Mouse (Mus musculus): ENCODE measurements at regions not wholly inside any gene's neighbourhood (a gene's known extent, or its start where the extent isn't known, plus 50 kb on each side); places are given as distances from the start of the nearest gene placed in this dataset.

GRCm38 (mm10) chr4:8949537-8949936 is 710.7 kb upstream of the Car8 start:
- CTCF ChIA-PET = interaction anchor here in 1 of 4 experiments (0.7 kb wide), 1 partner anchor 215 kb away, joined by 3 read pairs; no protein-coding TSS in a partner anchor
- POLR2A ChIA-PET = interaction anchor here in 1 of 4 experiments (0.9 to 1.2 kb wide), 2 partner anchors 14 to 16 kb away, joined by 3 to 6 read pairs; no protein-coding TSS in a partner anchor

- ChIA-PET POLR2A (no interaction called here), CTCF (no interaction called here)
Observed at GRCm38 (mm10) chr4:8945116-8945515, 706.3 kb upstream of the Car8 start.

GRCm38 (mm10) chr4:8943080-8943479 is 704.2 kb upstream of the Car8 start:
- ChIA-PET CTCF (interaction anchor here in 1 of 4 experiments (0.7 kb wide), 1 partner anchor 276 kb away, joined by 3 read pairs; no protein-coding TSS in a partner anchor), POLR2A (interaction anchor here in 3 of 4 experiments (0.9 to 2.1 kb wide), 4 partner anchors 9 to 254 kb away, joined by 3 to 5 read pairs (median 4); no protein-coding TSS in a partner anchor)

- CTCF ChIA-PET = interaction anchor here in 2 of 4 experiments (0.6 kb wide), 2 partner anchors 186 to 886 kb away, joined by 3 read pairs; no protein-coding TSS in a partner anchor
- POLR2A ChIA-PET = interaction anchor here in 1 of 4 experiments (1.2 kb wide), 1 partner anchor 8 kb away, joined by 3 read pairs; no protein-coding TSS in a partner anchor
Observed at GRCm38 (mm10) chr4:8938948-8939411, 700.1 kb upstream of the Car8 start.

- CTCF ChIA-PET = no interaction called here
- POLR2A ChIA-PET = interaction anchor here in 2 of 4 experiments (1.0 to 1.5 kb wide), 2 partner anchors 14 to 24 kb away, joined by 3 to 6 read pairs; no protein-coding TSS in a partner anchor
Observed at GRCm38 (mm10) chr4:8935899-8936298, 697.1 kb upstream of the Car8 start.

GRCm38 (mm10) chr4:8934541-8934940 is 695.7 kb upstream of the Car8 start:
- ChIA-PET POLR2A (interaction anchor here in 3 of 4 experiments (0.6 to 1.5 kb wide), 10 partner anchors 8 to 518 kb away, joined by 3 to 7 read pairs (median 3); no protein-coding TSS in a partner anchor), CTCF (interaction anchor here in 1 of 4 experiments (0.7 kb wide), 1 partner anchor 554 kb away, joined by 5 read pairs; no protein-coding TSS in a partner anchor)

GRCm38 (mm10) chr4:8929346-8929745 is 690.5 kb upstream of the Car8 start:
- POLR2A ChIA-PET = no interaction called here

GRCm38 (mm10) chr4:8928551-8929305 is 689.9 kb upstream of the Car8 start:
- POLR2A ChIA-PET = no interaction called here
- CTCF ChIA-PET = interaction anchor here in 1 of 4 experiments (0.6 kb wide), 1 partner anchor 297 kb away, joined by 6 read pairs; no protein-coding TSS in a partner anchor

More at GRCm38 (mm10) chr4:8929346-8929745, 690.5 kb upstream of the Car8 start:
- CTCF ChIA-PET = no interaction called here

- ChIA-PET CTCF (interaction anchor here in 1 of 4 experiments (0.6 kb wide), 1 partner anchor 132 kb away, joined by 3 read pairs; no protein-coding TSS in a partner anchor), POLR2A (no interaction called here)
Observed at GRCm38 (mm10) chr4:8927276-8927906, 688.5 kb upstream of the Car8 start.

GRCm38 (mm10) chr4:8926642-8927275 is 687.9 kb upstream of the Car8 start:
- CTCF ChIA-PET = interaction anchor here in 1 of 4 experiments (0.6 kb wide), 1 partner anchor 132 kb away, joined by 3 read pairs; no protein-coding TSS in a partner anchor
- POLR2A ChIA-PET = no interaction called here

- POLR2A ChIA-PET = interaction anchor here in 1 of 4 experiments (0.5 to 1.2 kb wide), 3 partner anchors 11 to 675 kb away, joined by 3 to 4 read pairs (median 3); no protein-coding TSS in a partner anchor
- CTCF ChIA-PET = no interaction called here
Observed at GRCm38 (mm10) chr4:8922695-8923363, 684.0 kb upstream of the Car8 start.

GRCm38 (mm10) chr4:8921477-8922385 is 682.9 kb upstream of the Car8 start:
- ChIA-PET POLR2A (interaction anchor here in 2 of 4 experiments (0.5 to 1.3 kb wide), 5 partner anchors 9 to 16 kb away, joined by 3 to 4 read pairs (median 3); no protein-coding TSS in a partner anchor), CTCF (interaction anchor here in 1 of 4 experiments (0.8 kb wide), 1 partner anchor 255 kb away, joined by 3 read pairs; no protein-coding TSS in a partner anchor)

GRCm38 (mm10) chr4:8920306-8920705 is 681.5 kb upstream of the Car8 start:
- POLR2A ChIA-PET = interaction anchor here (0.6 to 1.5 kb wide), 5 partner anchors 8 to 126 kb away, joined by 3 to 6 read pairs (median 3); no protein-coding TSS in a partner anchor
- CTCF ChIA-PET = no interaction called here

- CTCF ChIA-PET = no interaction called here
- POLR2A ChIA-PET = interaction anchor here in 3 of 4 experiments (0.7 to 1.5 kb wide), 3 partner anchors 10 to 125 kb away, joined by 3 to 4 read pairs (median 3); no protein-coding TSS in a partner anchor
Observed at GRCm38 (mm10) chr4:8919366-8919984, 680.6 kb upstream of the Car8 start.

All from embryonic stem cell, embryonic (primary cell).